Mouse (Mus musculus) liver, adult 2 months (tissue): ENCODE measurements around the gene Stmn3.

Experiments used
- CTCF ChIP-seq: fragments of 200-500 bp; IDR thresholded peaks from 2 replicates; pipeline ENCODE4 v1.5.1; 2011; ENCODE audit warnings: low read depth, low read length, control low read depth
- POLR2A ChIP-seq: fragments of 200-500 bp; IDR thresholded peaks from 2 replicates; pipeline ENCODE4 v1.6.1; 2011; ENCODE audit warnings: low read length, control low read depth; ENCODE audit not compliant: insufficient read depth; ENCODE audit errors: extremely low read depth

GRCm38 (mm10) chr2:181273829-181274228 lies 40.5 kb downstream of the Stmn3 start:
- TF ChIP-seq CTCF: no peak
- TF ChIP-seq POLR2A: no peak
